Mouse (Mus musculus) brain, embryonic 14.5 days (tissue): ENCODE measurements at regions not wholly inside any gene's neighbourhood (a gene's known extent, or its start where the extent isn't known, plus 50 kb on each side); places are given as distances from the start of the nearest gene placed in this dataset.
A peak's percentile ranks its signal among the peaks of the same experiment; 100 is the strongest.

Experiments
- DNase-seq: peaks from one replicate; pipeline ENCODE4 v3.0.0-alpha.2; 2011; ENCODE audit warnings: low read depth
- CTCF ChIP-seq: fragments of 200-500 bp; IDR thresholded peaks from 2 replicates; pipeline ENCODE4 v1.5.1; 2012; ENCODE audit warnings: inconsistent platforms, mild to moderate bottlenecking, moderate library complexity, borderline replicate concordance; ENCODE audit not compliant: insufficient read depth, insufficient read length; ENCODE audit errors: extremely low read depth
- POLR2A ChIP-seq: fragments of 200-500 bp; IDR thresholded peaks from 2 replicates; pipeline ENCODE4 v1.6.1; 2012; ENCODE audit warnings: mild to moderate bottlenecking, inconsistent platforms, borderline replicate concordance; ENCODE audit not compliant: poor library complexity, insufficient read depth, insufficient read length, severe bottlenecking; ENCODE audit errors: extremely low read depth

DNA sequence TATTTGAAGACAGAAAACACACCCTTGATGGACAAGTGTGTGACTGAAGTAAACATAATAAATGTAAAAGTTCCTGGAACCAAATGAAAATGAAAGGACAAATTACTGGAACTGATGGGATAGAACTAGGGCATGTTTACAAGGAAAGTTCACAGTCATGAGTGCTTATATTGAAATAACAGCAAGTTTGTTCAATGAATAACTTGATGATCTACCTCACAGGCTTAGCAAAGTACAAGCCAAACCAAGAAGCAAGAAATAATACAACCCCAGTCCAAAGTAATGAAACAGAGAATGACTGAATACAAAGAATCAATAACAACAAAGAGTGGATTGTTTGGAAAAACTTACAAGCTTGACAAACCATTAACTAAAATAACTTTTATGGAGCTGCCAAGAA, 56.2 kb downstream of the Gm379 start:
- no peak for DNase-seq
- TF ChIP-seq CTCF (no peak), POLR2A (no peak)

DNA sequence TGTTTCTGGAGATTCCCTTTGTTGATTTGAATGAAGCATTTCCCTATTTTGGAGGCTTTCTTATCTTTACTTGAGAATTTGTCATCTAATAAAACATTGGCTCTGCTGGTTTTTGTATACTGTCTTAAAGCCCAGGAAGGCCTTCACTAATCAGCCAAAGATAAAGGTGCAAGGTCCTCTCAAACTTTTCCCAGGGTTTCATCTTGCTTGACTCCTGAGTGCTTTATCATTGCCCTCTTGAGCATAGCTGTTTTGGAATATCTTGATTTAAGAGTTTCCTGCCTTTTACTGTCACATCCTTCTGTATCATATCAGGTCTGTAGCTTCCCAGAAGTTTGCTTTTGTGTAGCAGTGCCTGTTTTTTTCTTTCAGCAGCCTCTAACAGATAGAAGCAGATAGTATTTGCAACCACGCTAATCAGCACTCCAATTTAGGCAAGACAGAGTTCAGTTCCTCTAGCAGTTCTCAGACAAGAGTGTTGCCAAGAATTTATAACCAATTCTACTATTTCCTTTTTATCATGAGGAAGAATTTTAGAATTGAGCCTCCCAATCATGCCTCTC, 64.7 kb downstream of the Gm379 start:
- no peak for DNase-seq
- TF ChIP-seq CTCF, result no peak
- TF ChIP-seq POLR2A, result no peak

DNA sequence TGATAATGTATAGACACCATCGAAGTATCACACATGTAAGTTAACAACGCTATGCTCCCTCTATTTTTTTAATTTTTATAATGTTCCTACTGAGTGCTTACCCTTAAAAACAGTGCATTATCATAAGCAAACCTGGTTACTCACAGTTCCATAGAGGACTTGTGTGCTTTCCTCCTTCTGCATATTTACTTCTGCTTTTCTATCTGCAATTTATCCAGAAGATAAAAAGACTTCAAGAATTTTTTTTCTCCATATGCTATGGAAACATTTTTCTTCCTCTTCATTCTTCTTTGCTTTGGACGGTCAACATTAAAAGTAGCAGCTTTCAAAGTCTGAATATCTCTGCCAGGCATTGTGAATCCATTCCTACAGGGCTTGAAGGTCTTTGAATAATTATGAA, 102.7 kb downstream of the Gm379 start:
- no peak for DNase-seq
- TF ChIP-seq CTCF (no peak), POLR2A (no peak)

DNA sequence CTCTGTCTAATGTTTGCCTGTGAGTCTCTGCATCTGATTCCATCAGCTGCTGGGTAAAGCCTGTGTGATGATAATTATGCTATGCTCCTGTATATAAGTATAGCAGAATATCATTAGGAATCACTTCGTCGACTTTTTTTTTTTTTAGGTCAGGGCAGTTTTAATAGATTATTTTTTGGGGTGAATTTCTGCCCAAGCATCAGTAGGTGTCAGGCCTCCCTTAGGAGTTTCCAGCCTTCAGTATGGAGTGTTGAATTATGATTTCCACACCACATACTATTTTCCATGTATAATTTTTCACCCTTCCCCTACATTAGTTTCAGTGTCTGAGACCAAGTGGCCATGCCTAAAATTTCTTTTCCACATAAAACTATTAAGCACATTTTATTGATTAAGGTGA, 121.5 kb downstream of the Gm379 start:
- TF ChIP-seq POLR2A (no peak), CTCF (no peak)
- DNase-seq, result no peak

DNA sequence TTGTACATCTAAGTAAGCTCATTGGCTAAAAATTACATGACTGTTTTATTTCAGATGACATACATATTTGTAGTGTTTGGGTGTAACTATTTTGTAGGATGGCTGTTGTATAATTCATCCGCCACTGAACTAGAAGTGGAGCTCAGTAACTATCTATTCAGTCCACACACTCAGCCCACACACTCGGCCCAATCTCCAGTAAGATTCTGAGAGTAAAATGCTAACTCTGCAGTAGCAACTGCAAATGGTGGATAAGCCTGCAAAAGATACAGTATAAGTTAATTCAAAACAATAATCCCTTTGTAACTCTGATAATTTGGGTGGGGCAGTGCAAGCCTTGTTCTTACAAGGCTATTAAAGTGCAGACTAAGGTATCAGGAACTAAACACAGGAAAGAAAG, 123.3 kb downstream of the Gm379 start:
- TF ChIP-seq CTCF, result no peak
- no peak for TF ChIP-seq POLR2A
- DNase-seq, result no peak

DNA sequence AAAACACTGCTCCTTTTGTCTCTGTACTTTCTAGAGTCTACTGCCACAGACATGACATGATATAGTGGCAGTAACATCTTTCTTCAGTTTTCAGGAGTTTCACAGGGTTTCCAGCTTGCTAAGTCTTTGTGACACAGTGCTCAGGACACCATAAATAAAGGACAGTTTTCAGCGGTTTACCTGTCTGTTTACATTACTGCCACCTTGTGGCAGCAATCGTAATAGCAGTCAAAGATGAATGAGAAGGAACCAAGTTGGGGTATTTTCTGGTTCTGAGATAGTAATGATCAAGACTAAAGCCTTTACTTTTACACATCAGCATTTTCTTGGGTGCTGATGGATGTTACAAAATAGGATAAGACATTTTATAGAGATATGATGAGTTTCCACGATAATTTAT, 127.7 kb downstream of the Gm379 start:
- TF ChIP-seq CTCF, result peak; percentile 48; the same call in 1 of the 2 replicates
- TF ChIP-seq POLR2A, result no peak
- peak; percentile 61 for DNase-seq
